Mouse (Mus musculus) hematopoietic multipotent progenitor cell, adult 10-12 weeks (in vitro differentiated cells): ENCODE results near the gene Ptprm. TPM values are rescaled to one million over a fixed set of nuclear protein-coding genes. Genes with fewer than 3 reads are reported as not detected.

Experiments
- polyA plus RNA-seq: library from polyadenylated mRNA; stranded (reverse); fragments of >175 nt; gene quantifications from 2 replicates; pipeline ENCODE4 v1.2.3, GENCODE M21; 2012; ENCODE audit warnings: low replicate concordance

Ptprm gene
- polyA plus RNA-seq: 3.2 and 3.4 TPM in 2 replicates

GRCm38 (mm10) chr17:67354451-67355011, at the start of gene Ptprm:
Gene Ptprm, minus strand, starts transcription at chr17:67354457.

